ENCODE assay signal across 17 mouse cellular contexts in the genomic region with DNA sequence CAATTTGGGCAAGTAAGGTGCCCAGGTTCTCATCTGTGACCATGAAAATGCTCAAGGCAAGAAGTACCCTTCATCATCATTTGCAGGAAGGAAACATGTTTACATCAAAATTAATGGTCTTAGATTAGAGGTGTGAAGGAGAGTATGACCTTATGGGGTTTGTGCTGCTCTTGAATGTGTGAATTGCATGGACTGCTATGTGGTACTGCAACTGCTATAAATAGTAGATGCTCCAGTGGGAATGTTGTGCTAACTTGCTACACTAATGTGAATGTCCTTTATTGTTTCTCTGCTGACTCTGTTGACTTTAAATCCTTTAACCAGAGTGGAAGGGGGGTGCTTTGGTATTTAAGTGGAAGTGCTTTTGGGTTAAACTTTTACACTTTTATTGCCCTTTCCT. TPM values are rescaled to one million over a fixed set of nuclear protein-coding genes. Genes with fewer than 3 reads are reported as not detected.
"Had no signal": no experiment of that assay in that cellular context is flagged by ENCODE, and none has a peak within 500 bp of the region (broad histone marks: within the 10 kb centered on the region; RNA-seq: fewer than 3 reads in every experiment).

No protein-coding gene starts in this region.

- H3K27me3 ChIP-seq: limb, embryonic 12.5 days; liver, embryonic 13.5 days; lung, embryonic 15.5 days; megakaryocyte, embryonic 14.5 days; midbrain, embryonic 15.5 days; neural tube, embryonic 12.5 days had no signal

- H3K4me2 ChIP-seq: limb, embryonic 12.5 days; liver, embryonic 13.5 days; lung, embryonic 15.5 days; midbrain, embryonic 11.5 days; midbrain, embryonic 15.5 days; neural tube, embryonic 12.5 days had no signal

- H3K9me3 ChIP-seq: limb, embryonic 12.5 days; liver, embryonic 13.5 days; lung, embryonic 15.5 days; megakaryocyte, embryonic 14.5 days; midbrain, embryonic 15.5 days; neural tube, embryonic 12.5 days had no signal

- H3K4me3 ChIP-seq: layer of hippocampus, adult 2 months; limb, embryonic 12.5 days; liver, embryonic 13.5 days; lung, embryonic 15.5 days; megakaryocyte, embryonic 14.5 days; midbrain, embryonic 15.5 days; neural tube, embryonic 12.5 days had no signal

- DNase-seq: liver; liver, embryonic 13.5 days; liver, postnatal 0 days; lung, postnatal 14 days; thymus, adult 18-20 months; thymus, postnatal 14 days had no signal

- H3K4me1 ChIP-seq: limb, embryonic 12.5 days; liver, embryonic 13.5 days; lung, embryonic 15.5 days; midbrain, embryonic 15.5 days; neural tube, embryonic 12.5 days had no signal

- H3K27ac ChIP-seq: layer of hippocampus, adult 2 months; limb, embryonic 12.5 days; liver, embryonic 13.5 days; lung, embryonic 15.5 days; macrophage; midbrain, embryonic 15.5 days; neural tube, embryonic 12.5 days had no signal

- H3K9ac ChIP-seq: limb, embryonic 12.5 days; liver, embryonic 13.5 days; liver, postnatal 0 days; lung, embryonic 15.5 days; midbrain, embryonic 15.5 days; neural tube, embryonic 12.5 days had no signal

- ATAC-seq: liver, postnatal 0 days; midbrain, embryonic 15.5 days had no signal

RNA-seq across cellular contexts. Expression of a gene that starts 36.9 kb away (rescaled TPM):
- total RNA-seq: monocyte, adult 5-6 weeks; neutrophil, adult 5-6 weeks had no signal
- polyA plus RNA-seq: liver, embryonic 13.5 days; liver, postnatal 0 days; lung, embryonic 15.5 days; macrophage; stomach, embryonic 14.5 days had no signal
